Mouse (Mus musculus): ENCODE results near the gene Atxn7l3.

GRCm38 (mm10) chr11:102334010-102334409, 37.6 kb upstream of the Atxn7l3 start:
- TF ChIP-seq CTCF (IDR thresholded peaks at IDR 0.05; ENCODE audit: low read depth, low read length) (no peak), GATA1 (IDR thresholded peaks at IDR 0.05; ENCODE audit: borderline replicate concordance, low read length) (no peak)
